ENCODE assay signal across 8 mouse cellular contexts in genomic region chr11:6560655-6561360, GRCm38 (mm10). TPM values are rescaled to one million over a fixed set of nuclear protein-coding genes. Genes with fewer than 3 reads are reported as not detected.
A peak's percentile ranks its signal among the peaks of the same experiment; 100 is the strongest.
DNase-seq lines count a peak whose midpoint lies in the region; ATAC-seq and TF ChIP-seq lines count a peak whose summit lies in the region.

No protein-coding gene starts in this region.

- WGBS in heart, postnatal 0 days: 81% methylated on average over 13 of the region's 13 CpGs
- WGBS in macrophage (ENCODE audit: missing documents): under 1% methylated on average over 13 of the region's 13 CpGs

- peak overlapping the region; percentile 42; the same call in 1 of the 2 replicates for H3K4me2 ChIP-seq in heart, postnatal 0 days (ENCODE audit: low read depth, low read length)

- H3K79me2 ChIP-seq in macrophage (ENCODE audit: inconsistent target): peaks cover 94% of the 10 kb centered on the region

- no peaks in the 10 kb centered on the region; the same call in 1 of the 2 replicates for H3K36me3 ChIP-seq in heart, postnatal 0 days (replicated peaks; ENCODE audit: control insufficient read depth, insufficient read depth, low read length)
- peaks cover 7% of the 10 kb centered on the region; the same call in 1 of the 2 replicates for H3K36me3 ChIP-seq in macrophage (ENCODE audit: inconsistent target)

- peak; percentile 10 for DNase-seq in ovary, postnatal 36 days (ENCODE audit: low spot score)
- DNase-seq in ovary, adult 18-20 months (ENCODE audit: low spot score): no peak
- no peak for DNase-seq in heart, postnatal 0 days (ENCODE audit: low spot score)
- DNase-seq in thymus, postnatal 36 days: peak; percentile 57
- no peak for DNase-seq in frontal cortex, postnatal 36 days (ENCODE audit: low spot score in 2 of 2)
- DNase-seq in layer of hippocampus, adult 11-12 months (ENCODE audit: low spot score): no peak
- DNase-seq in layer of hippocampus, adult 18-20 months (ENCODE audit: low spot score in 2 of 2): no peak

- TF ChIP-seq CTCF in heart, postnatal 0 days (IDR thresholded peaks at IDR 0.05; ENCODE audit: low read depth): no peak

- H3K27ac ChIP-seq in heart, postnatal 0 days (ENCODE audit: low read depth): peak overlapping the region; percentile 41; the same call in 1 of the 2 replicates
- peak overlapping the region; percentile 93 for H3K27ac ChIP-seq in macrophage

- H3K27me3 ChIP-seq in heart, postnatal 0 days (ENCODE audit: control insufficient read depth, insufficient read depth, low read length): no peaks in the 10 kb centered on the region

- H3K9me3 ChIP-seq in heart, postnatal 0 days (replicated peaks; ENCODE audit: control insufficient read depth, low read length): no peaks in the 10 kb centered on the region

- peaks cover 6% of the 10 kb centered on the region; the same call in 1 of the 2 replicates for H3K4me1 ChIP-seq in heart, postnatal 0 days (ENCODE audit: control insufficient read depth, insufficient read depth)

- no peak for TF ChIP-seq EP300 in heart, postnatal 0 days (IDR thresholded peaks at IDR 0.05; ENCODE audit: low read depth)

- H3K4me3 ChIP-seq in heart, postnatal 0 days (ENCODE audit: low read depth, low read length): peak overlapping the region; percentile 32; the same call in 1 of the 2 replicates
- H3K4me3 ChIP-seq in macrophage (ENCODE audit: inconsistent target): peak overlapping the region; percentile 60

- no peak for ATAC-seq in heart, postnatal 0 days (ENCODE audit: insufficient read depth, low read depth)

- no peak overlapping the region; the same call in 1 of the 2 replicates for H3K9ac ChIP-seq in heart, postnatal 0 days (replicated peaks; ENCODE audit: low read depth, low read length)

RNA-seq across cellular contexts. Expression of gene Ccm2, which starts 14.1 kb away (rescaled TPM):
- total RNA-seq in heart, postnatal 0 days (2014; rRNA removed; ENCODE audit: low replicate concordance): 54.4 and 56.9 TPM in 2 replicates
- polyA plus RNA-seq in heart, postnatal 0 days (2015; fragmentation: Nextera tagmentation; extraction: Ambion mirVana): 38.4 and 41.9 TPM in 2 replicates
- 100 to 1,000 TPM in 3 of 26 experiments, 10 to 100 TPM in 23; 30.2 to 131 (median 60.0) TPM for total RNA-seq in macrophage (2018; cell fraction: chromatin; rRNA removed)
- total RNA-seq in macrophage (2018; cell fraction: cytosol; rRNA removed): 10 to 100 TPM; 31.5 to 73.5 (median 61.7) TPM
- 100 to 1,000 TPM in 1 of 26 experiments, 10 to 100 TPM in 25; 28.0 to 103 (median 45.3) TPM for total RNA-seq in macrophage (2018; cell fraction: nucleus; rRNA removed)
- polyA plus RNA-seq in macrophage (2018): 52.8 to 75.3 TPM (median 58.4 TPM) in 3 replicates
- total RNA-seq in layer of hippocampus, adult 18-20 months (2021): 10 to 100 TPM; 53.5 to 54.1 TPM

RNA-seq across cellular contexts. Expression of gene Myo1g, which starts 40.0 kb away (rescaled TPM):
- 0.65 and 1.6 TPM in 2 replicates for total RNA-seq in heart, postnatal 0 days (2014; rRNA removed; ENCODE audit: low replicate concordance)
- 0.49 and 0.56 TPM in 2 replicates for polyA plus RNA-seq in heart, postnatal 0 days (2015; fragmentation: Nextera tagmentation; extraction: Ambion mirVana)
- 1,000 to 10,000 TPM in 3 of 26 experiments, 100 to 1,000 TPM in 23; 308 to 2,013 (median 470) TPM for total RNA-seq in macrophage (2018; cell fraction: chromatin; rRNA removed)
- total RNA-seq in macrophage (2018; cell fraction: cytosol; rRNA removed): 100 to 1,000 TPM in 12 of 26 experiments, 10 to 100 TPM in 14; 57.8 to 153 (median 97.1) TPM
- total RNA-seq in macrophage (2018; cell fraction: nucleus; rRNA removed): 1,000 to 10,000 TPM in 2 of 26 experiments, 100 to 1,000 TPM in 24; 212 to 1,497 (median 266) TPM
- 54.3 to 64.8 TPM (median 54.5 TPM) in 3 replicates for polyA plus RNA-seq in macrophage (2018)
- under 1 TPM; 0.43 to 0.57 TPM for total RNA-seq in layer of hippocampus, adult 18-20 months (2021)

RNA-seq across cellular contexts. Expression of gene Nacad, which starts 45.0 kb away (rescaled TPM):
- total RNA-seq in heart, postnatal 0 days (2014; rRNA removed; ENCODE audit: low replicate concordance): 0.95 and 2.5 TPM in 2 replicates
- polyA plus RNA-seq in heart, postnatal 0 days (2015; fragmentation: Nextera tagmentation; extraction: Ambion mirVana): 1.2 TPM in 2 replicates
- under 1 TPM in 2 of 26 experiments, not detected in 24; 0.13 to 0.92 TPM for total RNA-seq in macrophage (2018; cell fraction: chromatin; rRNA removed)
- total RNA-seq in macrophage (2018; cell fraction: cytosol; rRNA removed): not detected
- not detected for total RNA-seq in macrophage (2018; cell fraction: nucleus; rRNA removed)
- not detected in 3 replicates for polyA plus RNA-seq in macrophage (2018)
- total RNA-seq in layer of hippocampus, adult 18-20 months (2021): 10 to 100 TPM; 37.5 to 38.6 TPM

Comparison
In these comparisons a context has a peak if more than half of its experiments do, and no peak if none do; other contexts are left out.
1. DNase-seq: peak in ovary, postnatal 36 days (single experiment) and thymus, postnatal 36 days (2 of 2); none in ovary, adult 18-20 months (single experiment), heart, postnatal 0 days (single experiment), frontal cortex, postnatal 36 days (0 of 2), layer of hippocampus, adult 11-12 months (single experiment) and layer of hippocampus, adult 18-20 months (0 of 2).
2. RNA of gene Nacad, which starts 45.0 kb away (total RNA-seq): 37.5 to 38.6 TPM in layer of hippocampus, adult 18-20 months; 0.95 to 2.5 TPM in heart, postnatal 0 days; every median in the first group is over 10 times any median in the second.